Mouse (Mus musculus): ENCODE results near the gene Dnm3. TPM values are rescaled to one million over a fixed set of nuclear protein-coding genes. Genes with fewer than 3 reads are reported as not detected.

The Dnm3 gene
- total RNA-seq, 1 experiment from 2014 or later = not detected

DNA sequence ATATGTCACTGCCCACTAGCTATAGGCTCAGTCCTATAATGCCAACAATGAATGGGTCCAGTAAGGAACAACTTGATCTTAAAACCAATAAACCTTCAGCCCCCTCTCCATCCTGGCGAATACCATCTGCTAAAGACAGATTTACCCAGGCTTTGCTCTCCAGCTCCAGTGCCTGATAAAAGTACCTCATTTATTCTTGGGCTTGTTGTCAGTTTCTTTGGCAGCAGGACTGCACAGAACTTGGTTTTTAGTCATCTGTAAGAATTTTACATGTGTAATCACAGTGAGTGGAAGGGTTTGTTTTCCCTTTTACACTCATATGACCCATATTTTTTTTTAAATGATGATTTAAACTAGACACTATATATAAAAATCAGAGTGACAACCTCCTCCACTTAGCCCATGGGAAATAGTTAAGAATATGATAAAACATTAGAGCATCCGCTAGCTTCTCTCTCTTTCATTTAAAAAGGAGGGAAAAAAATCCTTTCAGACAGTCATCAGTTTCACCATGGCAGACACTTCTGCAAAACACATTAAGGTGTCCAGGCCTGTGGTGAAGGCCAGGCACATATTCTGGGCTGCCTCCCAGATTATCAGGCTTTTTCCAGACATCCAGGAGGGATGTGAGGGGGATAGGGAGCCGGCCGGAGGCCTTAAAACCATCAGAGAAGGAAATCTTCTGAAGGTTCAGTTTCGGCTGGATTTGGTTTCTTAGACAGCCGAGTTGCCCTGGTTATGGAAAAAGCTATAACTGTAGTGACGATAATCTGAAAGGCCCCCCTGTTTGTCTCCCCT is 313.9 kb downstream of the Dnm3 start:
- ATAC-seq (replicated peaks in 1 of 2; ENCODE audit: insufficient read depth in 1 of 2, low FRiP score in 2 of 2, low TSS enrichment in 1 of 2, low read depth in 1 of 2, poor library complexity in 2 of 2, severe bottlenecking in 2 of 2) = no peak

DNA sequence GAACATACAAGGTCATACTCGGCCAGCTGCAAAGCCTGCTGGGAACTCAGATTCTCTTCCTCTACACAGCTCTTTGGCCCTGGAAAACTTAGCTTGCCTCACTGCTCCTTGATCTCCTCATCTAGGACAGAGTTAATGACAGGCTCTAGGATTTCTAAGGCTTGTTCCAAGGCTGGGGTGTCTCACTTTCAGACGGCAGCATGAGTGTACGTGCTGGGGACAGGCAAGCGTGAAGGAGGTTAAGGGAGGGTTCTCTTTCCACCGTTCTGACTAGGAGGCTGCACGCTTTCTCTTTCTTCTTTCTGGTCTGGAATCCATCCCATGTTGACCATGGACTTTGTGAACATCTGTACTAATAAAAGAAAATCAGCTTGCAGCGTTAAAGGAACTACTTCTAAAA is 315.2 kb downstream of the Dnm3 start:
- ATAC-seq (replicated peaks in 1 of 2; ENCODE audit: insufficient read depth in 1 of 2, low FRiP score in 2 of 2, low TSS enrichment in 1 of 2, low read depth in 1 of 2, poor library complexity in 2 of 2, severe bottlenecking in 2 of 2) = peak in 1 of 2 experiments; percentile 40; a peak in 1 of 4 replicates

DNA sequence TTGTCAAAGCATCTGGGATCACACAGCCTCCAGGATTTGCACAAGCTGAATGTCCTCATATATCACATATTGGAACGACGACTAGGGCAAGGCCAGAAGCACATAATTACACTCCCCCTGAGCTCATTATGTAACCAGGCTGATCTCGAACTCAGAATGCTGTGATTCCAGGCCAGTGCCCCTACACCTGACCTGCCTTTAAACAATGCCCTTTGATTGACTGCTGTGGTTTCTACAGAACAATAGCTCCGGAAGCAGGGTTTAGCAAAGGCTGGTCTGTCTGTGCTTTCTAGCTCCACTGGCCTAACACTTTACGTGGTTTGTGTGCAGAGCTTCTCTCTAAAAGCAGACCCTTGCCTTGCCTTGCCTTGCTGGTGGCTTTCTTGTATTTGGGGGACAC is 315.6 kb downstream of the Dnm3 start:
- ATAC-seq (replicated peaks in 1 of 2; ENCODE audit: insufficient read depth in 1 of 2, low FRiP score in 2 of 2, low TSS enrichment in 1 of 2, low read depth in 1 of 2, poor library complexity in 2 of 2, severe bottlenecking in 2 of 2) = peak; percentile 62 to 74

DNA sequence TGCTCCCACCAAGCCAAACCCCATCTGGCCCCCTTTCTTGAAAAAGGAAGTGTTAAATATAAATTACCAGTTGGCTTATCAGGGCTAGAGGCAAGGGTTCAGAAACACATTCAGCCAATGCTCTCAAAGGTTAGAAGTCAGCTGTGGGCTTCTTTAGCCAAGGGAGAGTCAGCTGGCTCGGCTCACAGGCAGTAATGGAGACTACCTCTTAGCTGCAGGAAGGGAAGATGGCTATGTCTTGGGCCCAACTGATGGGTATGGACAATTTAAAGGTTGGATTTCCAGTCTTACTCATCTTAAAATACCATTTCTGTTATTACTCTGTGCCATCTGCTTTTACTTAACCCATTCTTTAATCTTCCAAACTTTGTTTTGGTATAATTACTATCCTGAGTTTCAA is 317.1 kb downstream of the Dnm3 start:
- ATAC-seq (replicated peaks in 1 of 2; ENCODE audit: insufficient read depth in 1 of 2, low FRiP score in 2 of 2, low TSS enrichment in 1 of 2, low read depth in 1 of 2, poor library complexity in 2 of 2, severe bottlenecking in 2 of 2) = no peak

- no peak for ATAC-seq (replicated peaks in 1 of 2; ENCODE audit: insufficient read depth in 1 of 2, low FRiP score in 2 of 2, low TSS enrichment in 1 of 2, low read depth in 1 of 2, poor library complexity in 2 of 2, severe bottlenecking in 2 of 2)
These were observed 319.3 kb downstream of the Dnm3 start for GRCm38 (mm10) chr1:162158486-162158885.

DNA sequence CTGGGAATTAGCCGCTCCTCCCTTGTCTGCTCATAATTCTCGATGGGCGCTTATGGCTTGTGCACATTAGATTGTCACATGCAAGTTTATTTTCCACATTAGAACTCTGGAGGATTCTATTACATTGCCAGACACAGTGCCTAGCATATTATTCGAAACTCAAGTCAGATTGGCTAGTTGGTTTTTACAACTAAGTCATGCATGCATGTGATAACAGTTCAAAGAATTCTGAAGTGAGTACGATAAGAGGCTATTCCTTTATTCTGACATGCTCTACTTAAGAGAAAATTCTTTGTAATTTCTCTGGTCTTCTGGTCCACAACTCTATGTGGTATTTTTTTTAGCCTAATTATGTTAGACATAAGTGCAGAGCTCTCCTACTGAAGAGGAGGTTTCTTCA is 320.2 kb downstream of the Dnm3 start:
- no peak for ATAC-seq (replicated peaks in 1 of 2; ENCODE audit: insufficient read depth in 1 of 2, low FRiP score in 2 of 2, low TSS enrichment in 1 of 2, low read depth in 1 of 2, poor library complexity in 2 of 2, severe bottlenecking in 2 of 2)

- no peak for ATAC-seq (replicated peaks in 1 of 2; ENCODE audit: insufficient read depth in 1 of 2, low FRiP score in 2 of 2, low TSS enrichment in 1 of 2, low read depth in 1 of 2, poor library complexity in 2 of 2, severe bottlenecking in 2 of 2)
These were observed 321.0 kb downstream of the Dnm3 start for GRCm38 (mm10) chr1:162156873-162157272.

GRCm38 (mm10) chr1:162155546-162155945 is 322.3 kb downstream of the Dnm3 start:
- ATAC-seq (replicated peaks in 1 of 2; ENCODE audit: insufficient read depth in 1 of 2, low FRiP score in 2 of 2, low TSS enrichment in 1 of 2, low read depth in 1 of 2, poor library complexity in 2 of 2, severe bottlenecking in 2 of 2) = no peak

- no peak for ATAC-seq (replicated peaks in 1 of 2; ENCODE audit: insufficient read depth in 1 of 2, low FRiP score in 2 of 2, low TSS enrichment in 1 of 2, low read depth in 1 of 2, poor library complexity in 2 of 2, severe bottlenecking in 2 of 2)
These were observed 324.7 kb downstream of the Dnm3 start for GRCm38 (mm10) chr1:162153118-162153517.

GRCm38 (mm10) chr1:162149730-162150129 is 328.1 kb downstream of the Dnm3 start:
- no peak for ATAC-seq (replicated peaks in 1 of 2; ENCODE audit: insufficient read depth in 1 of 2, low FRiP score in 2 of 2, low TSS enrichment in 1 of 2, low read depth in 1 of 2, poor library complexity in 2 of 2, severe bottlenecking in 2 of 2)

DNA sequence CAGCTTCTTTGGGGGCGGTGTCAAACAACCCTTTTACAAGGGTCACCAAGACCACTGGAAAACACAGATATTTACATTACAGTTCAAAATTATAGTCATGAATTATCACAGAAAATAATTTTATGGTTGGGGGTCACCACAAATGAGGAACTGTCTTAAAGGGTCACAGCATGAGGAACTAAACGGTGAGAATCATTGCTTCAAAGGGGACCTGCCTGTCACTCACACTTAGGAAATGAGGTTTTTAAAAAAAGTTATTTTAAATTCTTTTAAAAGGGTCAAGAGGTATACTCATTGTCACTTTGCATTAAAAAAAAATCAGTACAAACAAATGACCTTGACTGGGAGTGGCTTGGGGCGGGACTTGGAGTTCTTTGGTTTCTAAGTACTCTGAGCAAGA is 330.3 kb downstream of the Dnm3 start:
- ATAC-seq (replicated peaks in 1 of 2; ENCODE audit: insufficient read depth in 1 of 2, low FRiP score in 2 of 2, low TSS enrichment in 1 of 2, low read depth in 1 of 2, poor library complexity in 2 of 2, severe bottlenecking in 2 of 2) = peak; percentile 41 to 51

- no peak for ATAC-seq (replicated peaks in 1 of 2; ENCODE audit: insufficient read depth in 1 of 2, low FRiP score in 2 of 2, low TSS enrichment in 1 of 2, low read depth in 1 of 2, poor library complexity in 2 of 2, severe bottlenecking in 2 of 2)
These were observed 332.1 kb downstream of the Dnm3 start for GRCm38 (mm10) chr1:162145748-162146147.

DNA sequence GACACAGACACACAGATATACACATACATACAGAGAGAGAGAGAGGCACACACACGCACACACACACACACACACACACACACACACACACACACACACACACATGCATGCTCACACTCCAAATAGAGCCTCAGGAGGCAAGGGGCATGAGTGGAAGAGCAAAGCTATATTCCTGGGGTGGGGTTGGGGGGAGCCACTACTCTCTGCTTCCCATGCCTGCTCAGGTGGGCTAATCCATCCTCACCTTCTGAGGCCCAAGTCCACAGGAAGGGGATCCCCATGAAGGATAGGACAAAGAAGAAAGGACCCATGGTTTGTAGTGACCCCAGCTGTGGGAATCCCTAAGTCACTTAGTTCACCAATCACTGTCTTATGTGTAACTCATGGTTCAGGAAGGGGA is 332.8 kb downstream of the Dnm3 start:
- ATAC-seq (replicated peaks in 1 of 2; ENCODE audit: insufficient read depth in 1 of 2, low FRiP score in 2 of 2, low TSS enrichment in 1 of 2, low read depth in 1 of 2, poor library complexity in 2 of 2, severe bottlenecking in 2 of 2) = no peak

DNA sequence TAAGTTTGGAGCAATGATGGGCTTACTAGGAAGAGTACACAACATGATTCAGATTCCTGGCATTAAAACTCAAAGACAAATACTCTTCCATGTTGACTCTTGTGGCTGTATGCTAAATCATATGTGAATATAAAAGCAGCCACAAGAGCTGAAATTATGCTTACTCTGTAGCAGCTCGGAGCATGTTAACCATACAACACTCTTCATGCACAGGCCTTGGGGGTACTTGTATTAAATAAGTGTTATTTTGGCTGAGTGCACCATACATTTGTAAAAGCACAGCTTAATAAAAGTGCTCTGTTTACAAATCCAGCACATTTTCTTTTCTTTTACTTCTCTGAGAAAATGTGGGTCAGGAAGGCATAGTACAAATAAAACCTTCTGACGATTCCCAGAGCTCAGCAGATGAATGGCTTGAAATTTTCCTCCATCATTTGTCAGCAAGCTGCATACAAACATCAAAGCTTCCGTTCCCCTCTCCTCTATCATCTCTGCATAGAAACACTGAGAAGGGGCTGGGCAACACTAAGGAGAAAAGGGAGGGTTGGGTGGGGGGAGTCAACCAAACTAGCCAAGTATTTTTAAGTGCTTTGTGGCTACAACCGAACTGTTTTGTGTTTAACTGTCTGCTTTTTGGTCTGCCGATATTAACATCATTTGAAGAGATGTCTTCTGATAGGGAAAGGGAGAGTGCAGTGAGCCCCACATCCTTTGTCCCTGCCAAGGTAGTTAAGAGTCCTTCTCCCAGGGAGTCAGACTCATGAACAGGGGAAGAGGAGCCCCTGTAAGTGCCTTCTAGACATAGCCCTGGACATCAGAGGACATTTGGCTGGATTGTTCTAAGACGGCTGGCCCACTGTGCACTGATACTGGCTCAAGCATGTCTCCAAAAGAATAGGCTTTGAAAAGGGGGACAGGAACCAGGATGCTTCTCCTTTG is 333.6 kb downstream of the Dnm3 start:
- no peak for ATAC-seq (replicated peaks in 1 of 2; ENCODE audit: insufficient read depth in 1 of 2, low FRiP score in 2 of 2, low TSS enrichment in 1 of 2, low read depth in 1 of 2, poor library complexity in 2 of 2, severe bottlenecking in 2 of 2)

- no peak for ATAC-seq (replicated peaks in 1 of 2; ENCODE audit: insufficient read depth in 1 of 2, low FRiP score in 2 of 2, low TSS enrichment in 1 of 2, low read depth in 1 of 2, poor library complexity in 2 of 2, severe bottlenecking in 2 of 2)
These were observed 335.5 kb downstream of the Dnm3 start for GRCm38 (mm10) chr1:162142285-162142684.

DNA sequence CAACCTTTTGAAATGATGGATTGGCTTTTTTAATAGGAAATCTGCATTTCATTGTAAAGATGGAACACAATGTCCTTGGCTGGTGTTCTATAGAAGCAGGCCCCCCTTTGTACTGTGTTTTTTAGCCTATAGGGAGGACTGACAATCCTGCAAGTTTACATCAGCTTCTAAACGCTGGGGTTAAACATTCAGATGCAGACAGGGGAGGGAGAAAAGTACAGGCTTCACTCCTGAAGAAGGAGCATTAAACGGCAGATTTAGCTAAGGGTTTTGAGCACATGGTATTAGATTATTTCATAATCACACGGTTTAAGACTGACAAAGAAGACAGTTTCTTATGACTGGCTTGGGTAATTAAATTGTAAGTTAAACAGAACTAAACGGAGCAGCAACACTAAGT is 341.5 kb downstream of the Dnm3 start:
- no peak for ATAC-seq (replicated peaks in 1 of 2; ENCODE audit: insufficient read depth in 1 of 2, low FRiP score in 2 of 2, low TSS enrichment in 1 of 2, low read depth in 1 of 2, poor library complexity in 2 of 2, severe bottlenecking in 2 of 2)

DNA sequence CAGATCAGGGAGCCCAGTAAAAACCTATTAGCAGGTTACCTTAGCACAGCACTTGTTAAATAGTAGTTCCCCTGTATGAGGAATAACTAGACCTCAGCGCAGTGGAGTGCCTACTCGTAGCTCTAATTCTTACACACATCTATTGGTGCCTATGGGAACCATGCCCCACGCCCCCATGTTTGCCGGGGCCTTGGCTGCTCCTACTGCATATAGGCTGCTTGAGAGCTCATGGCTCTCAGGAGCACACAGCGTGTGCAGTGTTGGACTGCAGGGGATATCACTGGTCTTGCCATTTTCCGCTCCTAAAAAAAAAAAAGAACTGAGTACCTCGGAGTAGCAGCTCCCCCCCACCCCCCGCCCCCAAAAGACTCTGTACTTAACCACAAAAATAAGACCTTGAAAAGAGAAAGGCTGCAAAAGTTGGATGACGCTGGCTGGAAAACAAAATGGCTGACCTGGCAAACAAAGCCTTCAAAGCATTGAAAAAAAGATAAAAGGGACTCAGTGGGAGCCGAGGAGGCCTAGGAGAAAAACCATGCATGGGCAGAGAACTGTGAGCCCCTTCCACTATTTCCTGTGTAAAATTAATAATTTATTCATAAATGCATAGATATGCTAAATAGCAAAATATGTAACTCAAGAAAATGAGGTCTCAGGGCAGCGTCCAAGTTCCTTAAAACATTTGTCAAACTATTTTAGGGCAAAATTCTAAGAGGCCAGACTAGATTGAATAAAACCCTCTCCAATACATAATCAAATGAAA is 342.2 kb downstream of the Dnm3 start:
- ATAC-seq (replicated peaks in 1 of 2; ENCODE audit: insufficient read depth in 1 of 2, low FRiP score in 2 of 2, low TSS enrichment in 1 of 2, low read depth in 1 of 2, poor library complexity in 2 of 2, severe bottlenecking in 2 of 2) = no peak

GRCm38 (mm10) chr1:162134651-162135066 is 343.2 kb downstream of the Dnm3 start:
- no peak for ATAC-seq (replicated peaks in 1 of 2; ENCODE audit: insufficient read depth in 1 of 2, low FRiP score in 2 of 2, low TSS enrichment in 1 of 2, low read depth in 1 of 2, poor library complexity in 2 of 2, severe bottlenecking in 2 of 2)

All from hematopoietic stem cell, adult 5-6 weeks (primary cell).